Mouse (Mus musculus) erythroid progenitor cell, adult 5-6 weeks (primary cell): ENCODE measurements around the gene Slc25a34. TPM values are rescaled to one million over a fixed set of nuclear protein-coding genes. Genes with fewer than 3 reads are reported as not detected.

ENCODE experiments used
- total RNA-seq, 2 experiments: library from RNA; stranded (forward) in 1 of 2; stranded (reverse) in 1 of 2; fragments of 150-400 nt in 1 of 2; fragments of 186-747, 209-891 nt in 1 of 2; gene quantifications; 2 replicates each; pipeline versions ENCODE4 v1.2.3 to v1.2.4; 2015 to 2017; ENCODE audit warnings: low replicate concordance in 2 of 2

Gene Slc25a34
- total RNA-seq, 2 experiments from 2014 or later = not detected

Other genes with a start within 250 kb of the Slc25a34 start
- not detected in 2 replicates for gene Clcnka, start 225.1 kb downstream of the Slc25a34 start, total RNA-seq (2015; ENCODE audit: low replicate concordance)
- not detected in 2 replicates for gene Clcnka, start 225.1 kb downstream of the Slc25a34 start, total RNA-seq (2017; ENCODE audit: low replicate concordance)
- not detected in 2 replicates for gene Clcnkb, start 207.8 kb downstream of the Slc25a34 start, total RNA-seq (2015; ENCODE audit: low replicate concordance)
- not detected in 2 replicates for gene Clcnkb, start 207.8 kb downstream of the Slc25a34 start, total RNA-seq (2017; ENCODE audit: low replicate concordance)
- gene Hspb7, start 203.0 kb downstream of the Slc25a34 start, total RNA-seq (2015; ENCODE audit: low replicate concordance) = not detected in 2 replicates
- not detected in 2 replicates for gene Hspb7, start 203.0 kb downstream of the Slc25a34 start, total RNA-seq (2017; ENCODE audit: low replicate concordance)
- gene Srarp, start 187.7 kb downstream of the Slc25a34 start, total RNA-seq (2015; ENCODE audit: low replicate concordance) = not detected in 2 replicates
- gene Srarp, start 187.7 kb downstream of the Slc25a34 start, total RNA-seq (2017; ENCODE audit: low replicate concordance) = not detected in 2 replicates
- gene Zbtb17, start 179.2 kb downstream of the Slc25a34 start, total RNA-seq (2015; ENCODE audit: low replicate concordance) = 1.4 and 14.3 TPM in 2 replicates
- gene Zbtb17, start 179.2 kb downstream of the Slc25a34 start, total RNA-seq (2017; ENCODE audit: low replicate concordance) = 1.5 and 7.7 TPM in 2 replicates
- gene Spen, start 85.2 kb downstream of the Slc25a34 start, total RNA-seq (2015; ENCODE audit: low replicate concordance) = 72.9 and 77.1 TPM in 2 replicates
- 132 and 139 TPM in 2 replicates for gene Spen, start 85.2 kb downstream of the Slc25a34 start, total RNA-seq (2017; ENCODE audit: low replicate concordance)
- 0.72 and 2.9 TPM in 2 replicates for gene Fblim1, start 17.7 kb downstream of the Slc25a34 start, total RNA-seq (2015; ENCODE audit: low replicate concordance)
- 0.77 TPM in 1 of 2 replicates, not detected in the other for gene Fblim1, start 17.7 kb downstream of the Slc25a34 start, total RNA-seq (2017; ENCODE audit: low replicate concordance)
- gene Tmem82, start 5.2 kb downstream of the Slc25a34 start, total RNA-seq (2015; ENCODE audit: low replicate concordance) = not detected in 2 replicates
- gene Tmem82, start 5.2 kb downstream of the Slc25a34 start, total RNA-seq (2017; ENCODE audit: low replicate concordance) = not detected in 2 replicates
- gene Plekhm2, start 41.1 kb upstream of the Slc25a34 start, total RNA-seq (2015; ENCODE audit: low replicate concordance) = 10.1 and 17.3 TPM in 2 replicates
- 2.3 and 4.9 TPM in 2 replicates for gene Plekhm2, start 41.1 kb upstream of the Slc25a34 start, total RNA-seq (2017; ENCODE audit: low replicate concordance)
- gene Rsc1a1, start 61.8 kb upstream of the Slc25a34 start, total RNA-seq (2015; ENCODE audit: low replicate concordance) = not detected in 2 replicates
- not detected in 2 replicates for gene Rsc1a1, start 61.8 kb upstream of the Slc25a34 start, total RNA-seq (2017; ENCODE audit: low replicate concordance)
- 22.7 and 29.8 TPM in 2 replicates for gene Ddi2, start 99.6 kb upstream of the Slc25a34 start, total RNA-seq (2015; ENCODE audit: low replicate concordance)
- gene Ddi2, start 99.6 kb upstream of the Slc25a34 start, total RNA-seq (2017; ENCODE audit: low replicate concordance) = 35.1 and 37.0 TPM in 2 replicates
- gene Agmat, start 122.9 kb upstream of the Slc25a34 start, total RNA-seq (2015; ENCODE audit: low replicate concordance) = 1.3 TPM in 1 of 2 replicates, not detected in the other
- not detected in 2 replicates for gene Agmat, start 122.9 kb upstream of the Slc25a34 start, total RNA-seq (2017; ENCODE audit: low replicate concordance)
- gene Dnajc16, start 167.1 kb upstream of the Slc25a34 start, total RNA-seq (2015; ENCODE audit: low replicate concordance) = 16.2 and 25.2 TPM in 2 replicates
- gene Dnajc16, start 167.1 kb upstream of the Slc25a34 start, total RNA-seq (2017; ENCODE audit: low replicate concordance) = 11.3 and 15.1 TPM in 2 replicates
- 19.8 and 22.2 TPM in 2 replicates for gene Casp9, start 169.8 kb upstream of the Slc25a34 start, total RNA-seq (2015; ENCODE audit: low replicate concordance)
- gene Casp9, start 169.8 kb upstream of the Slc25a34 start, total RNA-seq (2017; ENCODE audit: low replicate concordance) = 10.4 and 19.3 TPM in 2 replicates
- not detected in 2 replicates for gene Cela2a, start 202.3 kb upstream of the Slc25a34 start, total RNA-seq (2015; ENCODE audit: low replicate concordance)
- gene Cela2a, start 202.3 kb upstream of the Slc25a34 start, total RNA-seq (2017; ENCODE audit: low replicate concordance) = not detected in 2 replicates
- not detected in 2 replicates for gene Ctrc, start 222.5 kb upstream of the Slc25a34 start, total RNA-seq (2015; ENCODE audit: low replicate concordance)
- gene Ctrc, start 222.5 kb upstream of the Slc25a34 start, total RNA-seq (2017; ENCODE audit: low replicate concordance) = not detected in 2 replicates